Mouse (Mus musculus): ENCODE measurements around the gene Lsm14a. TPM values are rescaled to one million over a fixed set of nuclear protein-coding genes. Genes with fewer than 3 reads are reported as not detected.

Gene Lsm14a
- polyA plus RNA-seq (2017; shearing (Covaris generic)) = 10 to 100 TPM; 30.7 to 49.8 TPM

DNA sequence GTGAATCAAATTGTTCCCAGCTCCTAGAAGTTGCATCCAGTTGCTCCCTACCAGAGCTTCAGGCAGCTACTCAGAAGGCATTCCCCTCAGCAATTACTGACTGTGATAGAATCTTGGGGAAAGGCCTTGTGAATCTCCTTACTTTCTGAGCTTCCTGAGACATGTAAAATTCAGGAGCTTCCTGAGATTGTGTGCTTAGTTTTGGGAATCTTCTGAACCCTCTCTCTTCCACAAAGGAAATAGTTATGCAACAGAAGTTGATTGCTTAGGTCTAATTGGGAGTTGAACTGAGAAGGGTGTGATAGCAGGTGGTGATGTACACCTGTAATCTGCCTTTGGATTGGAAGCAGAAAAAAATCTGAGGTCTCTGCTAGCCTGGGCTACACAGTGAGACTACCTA lies at the start of gene Lsm14a:
Gene Lsm14a, minus strand, starts transcription at position 101 of the 400 bp plus-strand sequence.
- ATAC-seq = no peak

DNA sequence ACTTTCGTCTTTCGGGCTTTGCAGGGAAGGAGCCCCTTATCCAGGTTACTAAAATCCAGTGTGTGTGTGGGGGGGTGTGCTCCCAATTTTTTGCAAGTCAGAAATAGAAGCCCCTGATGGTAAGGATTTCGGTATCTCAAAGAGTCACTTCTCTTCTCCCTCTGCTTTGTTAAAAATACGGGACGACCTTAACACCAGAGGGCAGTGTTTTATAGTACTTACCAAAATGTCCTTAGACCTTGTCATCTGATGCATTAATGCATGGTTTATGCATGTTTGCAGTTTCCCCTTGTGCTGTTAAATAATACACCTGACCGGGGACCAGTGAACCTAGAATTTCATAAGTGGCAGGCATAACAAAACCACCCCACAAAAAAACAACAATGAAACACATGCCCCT lies 45.8 kb upstream of the Lsm14a start:
- ATAC-seq = no peak

DNA sequence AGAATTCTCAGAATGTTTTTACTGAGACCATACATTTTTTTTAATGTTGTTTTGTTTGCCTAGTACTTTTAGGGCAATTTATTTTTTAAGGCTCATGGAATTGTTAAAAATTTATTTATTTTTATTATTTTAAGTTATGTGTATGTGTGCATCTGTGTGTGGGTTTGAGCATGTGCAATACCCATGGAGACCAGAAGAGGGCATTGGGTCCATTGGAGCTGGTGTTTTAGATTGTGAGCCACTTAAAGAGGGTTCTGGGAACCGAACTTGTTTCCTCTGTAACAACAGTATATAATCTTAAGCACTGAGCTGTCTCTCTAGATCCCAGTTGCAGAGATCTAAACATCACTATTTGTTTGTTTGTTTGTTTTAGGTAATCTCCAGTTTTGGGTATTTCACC lies 40.5 kb upstream of the Lsm14a start:
- ATAC-seq = no peak

DNA sequence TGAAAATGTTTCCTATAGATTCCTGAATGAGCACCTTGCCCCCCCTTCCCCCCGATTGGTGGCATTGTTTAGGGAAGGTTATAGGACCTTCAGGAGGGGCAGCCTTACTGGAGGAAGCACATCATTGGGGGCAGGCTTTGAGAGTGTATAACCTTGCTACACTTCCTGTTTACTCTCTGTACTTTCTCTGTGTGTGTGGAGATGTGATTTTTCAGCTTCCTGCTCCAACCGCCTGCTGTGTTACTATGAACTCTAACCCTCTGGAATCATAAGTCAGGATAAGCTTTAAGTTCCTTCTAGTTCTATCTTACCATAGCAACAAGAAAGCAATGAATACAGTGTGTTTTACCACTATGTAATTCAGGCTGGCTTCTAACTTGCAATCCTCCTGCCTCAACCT lies 28.1 kb upstream of the Lsm14a start:
- ATAC-seq = no peak

GRCm38 (mm10) chr7:34407492-34407891 lies 14.4 kb upstream of the Lsm14a start:
- peak; percentile 76 for ATAC-seq

DNA sequence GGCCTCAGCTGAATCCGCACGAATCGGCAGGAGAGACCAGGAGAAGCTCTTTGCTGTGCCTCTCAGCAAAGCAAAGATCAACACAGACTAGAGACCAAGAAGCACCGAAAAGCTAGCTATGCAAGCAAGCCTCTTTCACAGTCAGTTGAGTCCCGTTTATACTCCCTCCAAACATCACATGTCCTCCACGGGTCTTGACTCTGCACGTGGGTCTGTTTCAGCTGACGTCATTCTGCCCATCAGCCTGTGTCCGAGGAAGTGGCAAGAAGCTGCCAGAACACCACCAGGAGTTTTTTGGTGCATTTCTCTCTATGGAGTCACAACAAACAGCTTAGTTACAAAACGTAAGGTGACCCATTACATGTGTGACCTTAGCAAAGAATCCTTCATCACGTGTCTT lies 10.8 kb upstream of the Lsm14a start:
- ATAC-seq = no peak

DNA sequence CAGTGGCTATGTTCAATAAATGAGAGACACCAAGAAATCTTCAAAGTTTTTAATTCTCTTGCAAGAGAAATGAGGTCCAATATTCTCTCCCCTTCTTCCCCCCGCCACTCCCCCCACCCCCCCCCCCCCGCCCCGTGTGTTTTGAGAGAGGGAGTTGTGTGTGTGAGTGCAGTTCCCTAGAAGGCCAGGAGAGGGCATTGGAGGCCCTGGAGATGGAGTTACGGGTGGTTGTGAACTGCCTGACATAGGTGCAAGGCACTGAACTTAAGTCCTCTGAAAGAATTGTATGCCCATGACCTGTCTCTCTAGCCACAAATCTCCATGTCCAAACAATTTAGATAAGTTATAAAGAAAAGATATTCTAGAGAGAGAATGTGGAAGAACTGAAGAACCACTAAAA lies 7.0 kb upstream of the Lsm14a start:
- ATAC-seq = no peak

- peak; percentile 39 for ATAC-seq
Observed at GRCm38 (mm10) chr7:34398831-34399230, 5.7 kb upstream of the Lsm14a start.

GRCm38 (mm10) chr7:34396791-34397190 lies 3.7 kb upstream of the Lsm14a start:
- ATAC-seq = no peak

DNA sequence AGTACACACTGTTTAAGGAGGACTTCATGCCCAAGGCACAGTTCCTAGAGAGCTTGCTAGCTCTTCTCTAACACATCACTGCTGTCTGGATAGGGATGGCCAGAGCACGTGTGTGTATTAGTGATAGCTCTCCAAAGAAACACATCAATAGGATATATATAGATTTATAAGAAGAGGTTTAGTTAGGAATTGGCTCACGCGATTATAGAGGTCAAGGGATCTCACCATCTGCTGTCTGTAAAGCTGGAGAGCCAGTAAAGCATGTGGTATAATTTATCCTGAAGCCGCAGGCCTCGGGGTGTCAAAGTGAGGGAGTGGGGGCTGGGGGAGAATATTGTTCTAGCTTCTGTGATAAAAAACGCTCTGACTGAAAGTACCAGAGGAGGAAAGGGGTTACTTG lies 2.6 kb upstream of the Lsm14a start:
- ATAC-seq = no peak

- ATAC-seq = no peak
Observed at GRCm38 (mm10) chr7:34394636-34395035, 1.5 kb upstream of the Lsm14a start.

- no peak for ATAC-seq
Observed at GRCm38 (mm10) chr7:34394091-34394490, 976 bp upstream of the Lsm14a start.

- no peak for ATAC-seq
Observed at GRCm38 (mm10) chr7:34392335-34392734, 780 bp downstream of the Lsm14a start.

DNA sequence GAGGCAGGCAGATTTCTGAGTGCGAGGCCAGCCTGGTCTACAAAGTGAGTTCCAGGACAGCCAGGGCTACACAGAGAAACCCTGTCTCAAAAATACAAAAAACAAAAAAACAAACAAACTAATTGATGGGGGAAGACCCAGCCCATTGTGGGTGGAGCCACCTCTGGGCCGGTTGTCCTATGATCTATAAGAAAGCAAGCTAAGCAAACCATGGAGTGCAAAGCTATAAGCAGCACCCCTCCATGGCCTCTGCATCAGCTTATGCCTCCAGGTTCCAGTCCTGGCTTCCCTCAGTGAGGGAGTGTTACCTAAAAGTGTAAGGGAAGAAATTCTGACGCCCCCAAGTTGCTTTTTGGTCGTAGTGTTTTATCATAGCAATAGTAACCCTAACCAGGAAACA lies 1.4 kb downstream of the Lsm14a start:
- ATAC-seq = no peak

DNA sequence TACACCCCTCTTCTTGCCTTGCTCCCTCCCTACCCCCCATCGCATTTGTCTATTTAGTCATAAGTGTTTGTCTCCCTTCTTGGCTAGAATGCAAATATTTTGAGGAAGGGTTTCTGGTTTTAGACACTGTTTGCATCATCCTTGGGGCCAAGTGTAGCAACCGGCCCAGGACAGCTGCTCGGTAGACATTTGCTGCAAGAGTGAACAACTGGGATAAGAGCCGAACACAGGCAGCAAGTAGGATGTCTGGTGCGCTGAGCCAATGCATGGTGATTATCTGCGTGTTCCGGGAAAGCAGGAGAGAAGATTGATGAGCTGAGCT lies 2.3 kb downstream of the Lsm14a start:
- no peak for ATAC-seq

GRCm38 (mm10) chr7:34390111-34390833 lies 2.8 kb downstream of the Lsm14a start:
- ATAC-seq = no peak

- ATAC-seq = peak; percentile 71
Observed at GRCm38 (mm10) chr7:34389277-34390085, 3.6 kb downstream of the Lsm14a start.

- ATAC-seq = peak; percentile 78
Observed at GRCm38 (mm10) chr7:34388445-34389276, 4.5 kb downstream of the Lsm14a start.

- peak; percentile 19 for ATAC-seq
Observed at GRCm38 (mm10) chr7:34387784-34388444, 5.2 kb downstream of the Lsm14a start.

DNA sequence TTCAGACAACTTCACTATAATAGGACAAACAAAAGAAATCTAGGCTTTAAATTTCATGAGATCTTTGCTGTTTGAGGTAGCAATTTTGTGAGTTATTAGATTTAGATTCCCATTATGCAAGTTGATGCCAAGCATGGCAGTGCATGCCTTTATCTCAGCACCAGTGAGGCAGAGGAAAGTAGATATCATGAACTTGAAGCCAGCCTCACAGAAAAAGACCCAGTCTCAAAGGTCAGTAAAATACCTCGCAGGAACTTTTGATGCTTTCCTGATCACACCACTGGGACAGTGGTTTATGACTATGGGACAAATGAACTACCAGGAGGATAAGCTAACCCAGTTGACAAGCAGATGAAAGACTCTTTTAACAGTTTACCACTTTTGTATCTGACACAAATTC lies 10.3 kb downstream of the Lsm14a start:
- no peak for ATAC-seq

DNA sequence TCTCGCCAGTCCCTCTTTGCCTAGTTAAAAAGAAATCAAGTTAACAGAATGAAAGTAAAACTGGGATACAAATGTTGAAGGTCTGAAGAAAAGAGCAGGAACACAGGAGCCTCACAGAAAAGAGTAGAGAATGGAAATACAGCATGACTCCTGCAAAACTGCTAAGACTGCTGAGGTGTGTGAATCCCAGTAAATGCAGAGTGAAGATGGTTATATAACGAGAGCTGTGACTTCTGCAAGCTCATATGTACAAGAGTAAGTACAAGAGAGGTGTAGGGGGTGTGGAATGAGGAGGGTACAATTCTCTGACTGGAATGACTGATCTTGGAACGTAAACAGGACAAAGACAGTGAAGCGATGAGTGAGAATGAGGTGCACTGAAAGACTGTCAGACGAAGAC lies 11.4 kb downstream of the Lsm14a start:
- ATAC-seq = no peak

DNA sequence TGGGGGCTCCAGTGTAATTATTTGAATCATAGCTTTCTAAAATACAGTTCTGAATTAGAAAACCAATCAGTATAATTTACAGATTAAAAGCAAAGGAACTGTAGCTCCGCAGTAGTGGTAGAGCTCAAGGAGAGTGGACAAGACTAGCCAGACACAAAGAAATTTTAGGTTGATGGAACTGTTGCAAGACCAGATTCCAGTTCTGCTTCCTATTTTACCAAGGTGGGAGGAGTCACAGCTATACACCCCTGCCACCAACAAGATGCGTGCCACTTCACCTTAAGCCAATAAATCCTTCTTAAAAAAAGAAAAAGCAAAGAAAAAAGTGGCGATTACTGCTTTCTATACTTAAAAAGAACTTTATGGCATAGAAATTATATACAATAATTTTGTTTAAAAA lies 12.8 kb downstream of the Lsm14a start:
- no peak for ATAC-seq

- ATAC-seq = no peak
Observed at GRCm38 (mm10) chr7:34373906-34374305, 19.2 kb downstream of the Lsm14a start.

Measured in CD4-positive, CD25-positive, alpha-beta regulatory T cell, adult 4 months (primary cell).